Mouse (Mus musculus) forebrain, embryonic 11.5 days (tissue): ENCODE data around the gene Gm20388. TPM values are rescaled to one million over a fixed set of nuclear protein-coding genes. Genes with fewer than 3 reads are reported as not detected.

ENCODE experiments used
- ATAC-seq: fragments of 200-750 bp; cut with Nextera tagmentation; replicated peaks from 2 replicates; pipeline ENCODE4 v1.8.0; 2017; ENCODE audit warnings: moderate TSS enrichment; ENCODE audit not compliant: low FRiP score
- DNase-seq: peaks from one replicate; pipeline ENCODE4 v3.0.0-alpha.2; 2017; ENCODE audit warnings: low spot score
- H3K27ac ChIP-seq: fragments of 300-500 bp; sonication (generic); 2 replicates; pipeline ENCODE4 v1.5.1; 2014; ENCODE audit warnings: low read depth, low read length
- H3K27me3 ChIP-seq: fragments of 300-500 bp; sonication (generic); 2 replicates; pipeline ENCODE4 v1.6.1; 2014; ENCODE audit warnings: mild to moderate bottlenecking, low read length, mixed read lengths; ENCODE audit not compliant: control insufficient read depth, insufficient read depth
- H3K36me3 ChIP-seq: fragments of 300-500 bp; sonication (generic); 2 replicates; pipeline ENCODE4 v1.6.1; 2014; ENCODE audit warnings: mild to moderate bottlenecking, low read length, moderate library complexity, mixed read lengths; ENCODE audit not compliant: control insufficient read depth, insufficient read depth
- H3K4me1 ChIP-seq: fragments of 300-500 bp; sonication (generic); replicated peaks from 2 replicates; pipeline ENCODE4 v1.6.1; 2014; ENCODE audit warnings: low read length, mixed read lengths; ENCODE audit not compliant: control insufficient read depth, insufficient read depth
- H3K4me2 ChIP-seq: fragments of 300-500 bp; sonication (generic); 2 replicates; pipeline ENCODE4 v1.6.1; 2014; ENCODE audit warnings: low read depth, mild to moderate bottlenecking, low read length, moderate library complexity, mixed read lengths; ENCODE audit not compliant: severe bottlenecking
- H3K4me3 ChIP-seq: fragments of 300-500 bp; sonication (generic); 2 replicates; pipeline ENCODE4 v1.5.1; 2014; ENCODE audit warnings: low read depth, low read length
- H3K9ac ChIP-seq: fragments of 300-500 bp; sonication (generic); 2 replicates; pipeline ENCODE4 v1.6.1; 2014; ENCODE audit warnings: low read length
- H3K9me3 ChIP-seq: fragments of 300-500 bp; sonication (generic); 2 replicates; pipeline ENCODE4 v1.6.1; 2016; ENCODE audit warnings: low read length, mixed read lengths; ENCODE audit not compliant: control insufficient read depth
- WGBS: fragments of 180-500 bp; shearing (Covaris S2); extraction: QIAGEN DNeasy Blood & Tissue Kit; methylation state at CpG from one replicate; pipeline ENCODE4 v1.1.7; 2014; 5-methylcytosine and 5-hydroxymethylcytosine counted together
- polyA plus RNA-seq: library from polyadenylated mRNA; unstranded; fragments of >200 nt; fragmentation: Nextera tagmentation; extraction: Ambion mirVana; gene quantifications from 2 replicates; pipeline ENCODE4 v1.2.1, GENCODE M21; 2014

The Gm20388 gene
- polyA plus RNA-seq, 1 experiment from 2014 or later = not detected

DNA sequence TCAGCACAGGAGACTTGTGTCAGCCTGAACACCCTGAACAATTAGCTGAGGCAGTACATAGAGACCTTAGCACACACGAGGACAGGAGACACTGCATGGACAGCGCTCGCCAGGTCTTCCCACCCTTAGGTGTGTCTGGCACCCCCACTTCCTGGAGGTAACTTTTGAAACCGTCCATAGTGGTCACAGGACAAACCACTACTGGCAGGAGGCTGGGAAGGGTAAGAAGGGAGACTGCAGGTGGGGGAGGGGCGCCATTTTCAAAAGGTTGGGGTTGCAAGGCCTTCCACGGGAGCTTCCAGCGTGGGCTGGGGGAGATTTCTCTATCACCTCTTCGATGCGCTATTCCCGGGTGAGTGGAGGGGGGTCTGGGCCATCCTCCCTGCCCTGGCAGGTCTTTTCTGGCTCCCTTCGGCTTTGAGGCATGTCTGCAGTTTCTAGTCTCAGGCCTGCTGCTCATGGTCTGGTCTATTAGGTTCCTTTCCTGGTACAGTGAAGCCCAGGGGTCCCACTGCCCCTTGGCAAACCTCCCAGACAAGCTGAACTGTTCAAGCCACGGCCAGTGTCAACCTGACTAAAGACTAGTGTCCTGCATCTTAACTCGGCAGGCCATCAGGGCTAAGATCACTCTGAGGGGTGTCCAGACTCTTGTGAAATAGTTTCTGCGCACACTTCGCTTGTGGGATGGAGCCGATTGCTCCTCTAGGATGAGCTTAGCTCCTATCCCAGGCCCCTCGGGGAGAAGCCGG, 2521.2 kb downstream of the Gm20388 start:
- peak overlapping the region; percentile 79 for H3K4me2 ChIP-seq
- H3K9me3 ChIP-seq = no peaks in the 10 kb centered on the region
- ATAC-seq = 0 out of 2 replicates have a peak, but pooled peaks have one; percentile 26
- no peak overlapping the region for H3K27ac ChIP-seq
- peaks cover 9% of the 10 kb centered on the region; the same call in 1 of the 2 replicates for H3K4me1 ChIP-seq
- WGBS = 36% methylated on average over 18 of the region's 18 CpGs
- peak overlapping the region; percentile 66 for H3K9ac ChIP-seq
- H3K27me3 ChIP-seq = no peaks in the 10 kb centered on the region
- H3K4me3 ChIP-seq = peak overlapping the region; percentile 34
- DNase-seq = no peak
- H3K36me3 ChIP-seq = no peaks in the 10 kb centered on the region; the same call in 1 of the 2 replicates

DNA sequence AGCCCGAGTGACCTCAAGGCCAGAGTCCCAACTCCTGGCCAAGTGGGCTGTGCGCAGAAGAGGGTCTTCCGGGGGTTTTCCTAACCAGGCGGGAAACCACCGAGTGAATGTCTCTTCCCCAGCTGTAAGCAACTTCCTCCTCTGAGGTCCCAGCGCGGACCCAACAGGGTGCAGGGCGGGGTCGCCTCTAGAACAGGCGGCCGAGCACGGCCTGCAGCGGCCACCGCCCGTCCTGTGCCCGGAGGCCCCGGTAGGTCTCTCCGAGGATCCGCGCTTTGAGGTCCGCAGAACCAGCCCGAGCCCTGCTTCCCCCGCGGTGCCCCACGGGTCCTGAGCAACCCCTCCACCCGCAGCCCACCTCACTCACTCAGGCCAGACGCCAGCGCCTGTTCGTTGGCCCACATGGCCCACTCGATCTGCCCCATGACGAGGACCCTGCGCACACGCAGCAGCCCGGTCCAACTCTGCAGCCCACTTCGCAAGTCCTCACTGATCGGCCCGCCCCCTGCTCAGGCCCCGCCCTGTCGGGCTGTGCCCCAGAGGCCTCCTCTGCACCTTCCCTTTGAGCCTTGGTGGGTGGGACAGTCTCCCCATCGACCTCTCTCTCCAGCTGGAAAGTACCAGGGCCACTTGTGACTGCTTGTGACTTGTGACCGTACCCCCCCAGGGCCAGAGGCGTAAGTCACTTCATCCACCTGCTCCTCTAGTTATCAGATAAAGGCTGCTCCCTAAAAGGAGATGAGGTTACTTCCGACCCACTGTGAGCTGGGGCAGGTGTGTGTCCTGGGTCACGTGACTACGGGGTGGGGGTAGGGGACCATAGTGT, 2522.0 kb downstream of the Gm20388 start, which contains the start of gene Cyba:
Gene Cyba (minus strand): TSS at position 488 of the 826 bp plus-strand sequence.
- peaks cover 9% of the 10 kb centered on the region; the same call in 1 of the 2 replicates for H3K4me1 ChIP-seq
- peak within 1 kb of the TSS; percentile 34 for H3K4me3 ChIP-seq
- H3K27me3 ChIP-seq = no peaks in the 10 kb centered on the region
- WGBS = 4% methylated on average over 45 of the region's 45 CpGs
- ATAC-seq (peak; percentile 87), DNase-seq (peak; percentile 77)
- H3K9ac ChIP-seq = peak within 1 kb of the TSS; percentile 66
- no peaks in the 10 kb centered on the region; the same call in 1 of the 2 replicates for H3K36me3 ChIP-seq
- peak within 1 kb of the TSS; percentile 79 for H3K4me2 ChIP-seq
- H3K9me3 ChIP-seq = no peaks in the 10 kb centered on the region
- H3K27ac ChIP-seq = no peak within 1 kb of the TSS

DNA sequence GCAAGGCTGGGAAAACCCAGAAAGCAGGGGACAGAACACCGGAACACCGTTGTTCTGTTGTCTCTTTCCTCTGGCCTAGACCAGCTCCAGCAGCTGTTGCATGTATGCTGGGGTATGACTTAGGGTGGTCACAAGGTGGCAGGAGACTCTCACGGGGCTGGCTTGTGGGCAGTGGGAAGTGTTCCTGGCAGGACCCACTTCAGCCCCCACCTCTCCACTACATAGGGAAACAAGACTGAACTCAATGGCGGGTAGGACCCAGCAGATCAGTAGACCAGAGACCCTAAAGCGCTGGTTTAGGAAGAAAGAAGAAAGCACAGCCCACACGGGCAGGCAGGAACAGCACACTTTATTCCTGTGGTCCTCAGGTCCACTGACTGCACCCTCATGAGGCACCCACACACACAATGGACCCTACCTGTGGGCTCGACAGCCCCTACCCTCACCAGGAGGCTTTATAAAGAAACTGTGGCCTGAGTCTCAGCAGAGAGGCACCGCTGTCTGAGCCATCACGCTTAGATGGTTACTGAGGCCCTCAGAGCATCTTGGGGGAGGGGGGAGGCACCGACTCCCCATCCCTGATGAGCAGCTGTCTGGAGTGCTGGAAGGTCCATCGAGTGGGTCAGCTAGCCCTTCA, 2522.7 kb downstream of the Gm20388 start:
- H3K9ac ChIP-seq = no peak overlapping the region
- WGBS = 66% methylated on average over 11 of the region's 11 CpGs
- H3K4me3 ChIP-seq = no peak overlapping the region
- no peak for DNase-seq
- peaks cover 9% of the 10 kb centered on the region; the same call in 1 of the 2 replicates for H3K4me1 ChIP-seq
- no peak overlapping the region for H3K4me2 ChIP-seq
- H3K36me3 ChIP-seq = no peaks in the 10 kb centered on the region; the same call in 1 of the 2 replicates
- H3K27me3 ChIP-seq = no peaks in the 10 kb centered on the region
- no peak overlapping the region for H3K27ac ChIP-seq
- no peaks in the 10 kb centered on the region for H3K9me3 ChIP-seq
- peak; percentile 34 for ATAC-seq

DNA sequence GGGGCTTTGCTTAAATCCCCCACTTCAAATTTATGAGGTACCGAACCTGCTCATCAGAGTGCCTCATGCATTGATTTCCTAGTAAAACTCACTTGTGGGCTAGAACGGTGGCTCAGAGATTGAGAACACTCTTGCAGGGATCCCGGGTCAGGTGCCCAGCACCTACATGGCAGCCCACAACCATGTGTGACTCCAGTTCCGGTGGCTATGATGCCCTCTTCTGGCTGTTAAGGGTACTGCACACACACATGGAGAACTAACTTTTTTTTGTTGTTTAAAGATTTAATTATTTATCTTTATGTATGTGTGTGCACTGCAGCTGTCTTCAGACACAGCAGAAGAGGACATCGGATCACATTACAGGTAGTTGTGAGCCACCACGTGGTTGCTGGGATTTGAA, 2524.7 kb downstream of the Gm20388 start:
- no peak overlapping the region for H3K4me2 ChIP-seq
- H3K4me1 ChIP-seq = peaks cover 9% of the 10 kb centered on the region; the same call in 1 of the 2 replicates
- H3K27ac ChIP-seq = no peak overlapping the region
- no peak overlapping the region for H3K4me3 ChIP-seq
- DNase-seq = no peak
- no peak for ATAC-seq
- WGBS = 92% methylated on average over 6 of the region's 6 CpGs
- H3K9ac ChIP-seq = no peak overlapping the region
- H3K27me3 ChIP-seq = no peaks in the 10 kb centered on the region
- no peaks in the 10 kb centered on the region; the same call in 1 of the 2 replicates for H3K36me3 ChIP-seq
- no peaks in the 10 kb centered on the region for H3K9me3 ChIP-seq

DNA sequence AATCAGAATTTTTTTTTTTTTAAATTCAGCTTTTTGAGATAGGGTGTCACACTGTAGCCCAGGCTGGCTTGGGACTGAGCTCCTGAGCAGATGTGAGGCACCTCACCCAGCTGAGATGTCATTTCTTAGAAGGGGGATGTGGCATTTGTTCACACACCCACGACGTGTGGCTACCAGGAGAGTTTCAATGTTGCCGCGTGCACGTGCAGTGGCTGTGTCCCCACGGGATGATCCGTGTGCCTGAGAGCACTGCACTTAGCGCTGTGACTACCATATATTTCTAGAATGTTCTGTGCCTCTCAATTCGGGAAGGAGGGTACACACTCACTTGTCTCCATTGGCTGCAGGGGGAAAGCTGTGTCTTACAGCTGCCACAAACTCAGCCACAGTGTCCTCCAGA, 2525.5 kb downstream of the Gm20388 start:
- WGBS = 97% methylated on average over 9 of the region's 9 CpGs
- Histone ChIP-seq H3K4me1 (peaks cover 9% of the 10 kb centered on the region; the same call in 1 of the 2 replicates), H3K4me2 (no peak overlapping the region), H3K27me3 (no peaks in the 10 kb centered on the region), H3K9ac (no peak overlapping the region), H3K36me3 (no peaks in the 10 kb centered on the region; the same call in 1 of the 2 replicates), H3K4me3 (no peak overlapping the region), H3K9me3 (no peaks in the 10 kb centered on the region), H3K27ac (no peak overlapping the region)
- no peak for DNase-seq
- ATAC-seq = no peak

DNA sequence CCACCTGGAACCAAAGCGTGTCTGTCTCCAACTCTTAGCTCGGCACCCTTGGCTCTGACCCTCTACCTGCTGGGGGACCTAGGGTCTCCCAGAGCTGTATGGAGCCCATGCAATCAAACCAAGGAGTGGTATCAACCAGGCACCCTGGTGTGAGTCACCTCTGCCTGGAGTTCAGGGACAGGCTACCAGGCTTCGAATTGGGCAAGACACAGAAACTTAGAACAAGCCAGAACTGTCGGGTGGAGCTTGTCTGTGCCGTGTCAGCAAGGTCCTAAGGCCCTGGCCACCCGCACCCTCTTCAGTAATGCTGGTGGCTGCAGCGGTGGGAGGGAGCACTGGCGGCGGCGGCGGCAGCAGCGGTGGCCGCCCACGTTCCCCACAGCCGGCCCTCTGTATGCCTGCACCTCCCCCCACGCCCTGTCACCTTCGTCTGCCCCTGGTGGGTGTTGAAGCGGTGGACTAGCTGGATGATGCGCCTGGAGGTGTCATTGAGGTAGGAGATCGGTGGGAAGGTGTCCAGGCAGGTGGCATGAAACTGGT, 2526.0 kb downstream of the Gm20388 start:
- DNase-seq (no peak), ATAC-seq (no peak)
- Histone ChIP-seq H3K4me1 (peaks cover 8% of the 10 kb centered on the region; the same call in 1 of the 2 replicates), H3K27me3 (no peaks in the 10 kb centered on the region), H3K4me3 (no peak overlapping the region), H3K36me3 (no peaks in the 10 kb centered on the region; the same call in 1 of the 2 replicates), H3K9me3 (no peaks in the 10 kb centered on the region), H3K4me2 (no peak overlapping the region), H3K27ac (no peak overlapping the region), H3K9ac (no peak overlapping the region)
- WGBS = 93% methylated on average over 20 of the region's 20 CpGs

DNA sequence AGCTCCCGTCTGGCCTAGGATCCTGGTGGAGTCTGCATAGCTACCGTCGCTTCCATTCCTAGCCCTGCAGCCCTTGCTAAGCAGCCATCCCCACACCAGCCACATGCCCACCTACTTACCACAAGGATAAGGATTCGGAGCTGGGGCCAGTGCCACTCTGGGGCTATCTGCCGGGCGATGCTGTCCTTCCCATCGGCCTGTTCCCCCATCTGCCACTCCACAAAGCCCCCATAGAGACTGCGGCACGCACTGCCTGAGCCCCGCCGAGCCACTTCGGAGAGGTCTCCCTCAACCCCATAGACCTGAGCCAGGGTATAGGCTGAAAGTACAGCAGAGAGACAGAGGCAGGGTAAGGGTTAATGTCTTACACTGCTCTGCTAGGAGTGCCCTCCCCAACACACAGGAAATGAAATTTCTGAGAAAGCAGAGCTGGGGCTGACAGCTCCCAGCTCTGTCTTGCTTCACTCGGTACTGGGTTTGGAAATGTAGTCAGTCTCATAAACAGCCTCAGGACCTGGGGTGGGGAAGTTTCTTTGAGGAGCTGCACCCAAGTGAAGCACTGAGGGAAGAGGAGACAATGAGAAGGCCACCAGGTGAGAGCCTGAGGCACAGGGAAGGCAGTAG, 2527.2 kb downstream of the Gm20388 start:
- Histone ChIP-seq H3K4me3 (no peak overlapping the region), H3K4me2 (no peak overlapping the region), H3K36me3 (no peaks in the 10 kb centered on the region; the same call in 1 of the 2 replicates), H3K27me3 (no peaks in the 10 kb centered on the region), H3K9me3 (no peaks in the 10 kb centered on the region), H3K9ac (no peak overlapping the region), H3K4me1 (peaks cover 5% of the 10 kb centered on the region; the same call in 1 of the 2 replicates), H3K27ac (no peak overlapping the region)
- ATAC-seq (no peak), DNase-seq (no peak)
- 94% methylated on average over 13 of the region's 13 CpGs for WGBS
